Mouse (Mus musculus) olfactory bulb, adult 2 months (tissue): ENCODE measurements at regions not wholly inside any gene's neighbourhood (a gene's known extent, or its start where the extent isn't known, plus 50 kb on each side); places are given as distances from the start of the nearest gene placed in this dataset.

Experiments
- CTCF ChIP-seq: fragments of 200-500 bp; IDR thresholded peaks from 2 replicates; pipeline ENCODE4 v1.5.1; 2012; ENCODE audit warnings: low read depth, mild to moderate bottlenecking, low read length, moderate library complexity; ENCODE audit not compliant: insufficient read depth
- POLR2A ChIP-seq: fragments of 200-500 bp; IDR thresholded peaks from 2 replicates; pipeline ENCODE4 v1.6.1; 2012; ENCODE audit warnings: mild to moderate bottlenecking, low read depth, low read length, moderate library complexity; ENCODE audit not compliant: insufficient read depth

DNA sequence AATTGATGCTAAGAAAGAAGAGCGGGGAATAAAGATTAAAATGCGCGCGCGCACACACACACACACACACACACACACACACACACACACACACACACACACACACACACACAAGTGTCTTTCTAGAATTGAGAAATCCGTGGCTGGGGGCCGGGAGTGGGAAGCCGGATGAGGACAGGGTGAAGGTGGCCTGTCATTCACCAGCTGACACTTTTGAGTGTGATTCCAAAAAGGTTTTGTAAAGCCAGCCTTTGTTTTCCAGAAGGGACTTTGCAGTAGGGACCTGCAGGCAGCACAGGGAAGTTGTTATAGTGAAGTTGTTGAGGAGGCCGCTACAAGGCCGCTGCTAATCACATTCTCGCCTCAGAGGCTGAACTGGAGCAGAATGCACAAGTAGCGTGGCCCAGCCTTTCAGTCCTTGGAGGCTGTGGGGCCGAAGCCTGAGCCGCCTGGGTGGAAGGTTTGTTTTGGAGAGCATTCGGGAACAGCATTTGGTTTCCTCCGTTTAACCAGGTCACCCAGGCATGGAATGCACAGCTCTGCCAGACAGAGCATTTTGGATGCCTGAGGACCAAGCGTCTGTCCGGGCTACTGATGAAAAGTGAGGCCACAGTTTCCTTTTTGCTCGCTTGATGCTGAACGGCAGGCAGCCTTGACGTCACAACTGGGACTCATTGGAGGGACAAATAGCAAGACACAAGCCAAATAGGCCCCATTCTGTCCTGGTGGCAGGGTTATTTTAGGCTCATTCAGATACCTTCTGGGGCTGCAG lies 137.3 kb upstream of the Klf14 start:
- no peak for TF ChIP-seq POLR2A
- no peak for TF ChIP-seq CTCF
